Mouse (Mus musculus): ENCODE data around the gene Hmgxb4.

Gene Hmgxb4

DNA sequence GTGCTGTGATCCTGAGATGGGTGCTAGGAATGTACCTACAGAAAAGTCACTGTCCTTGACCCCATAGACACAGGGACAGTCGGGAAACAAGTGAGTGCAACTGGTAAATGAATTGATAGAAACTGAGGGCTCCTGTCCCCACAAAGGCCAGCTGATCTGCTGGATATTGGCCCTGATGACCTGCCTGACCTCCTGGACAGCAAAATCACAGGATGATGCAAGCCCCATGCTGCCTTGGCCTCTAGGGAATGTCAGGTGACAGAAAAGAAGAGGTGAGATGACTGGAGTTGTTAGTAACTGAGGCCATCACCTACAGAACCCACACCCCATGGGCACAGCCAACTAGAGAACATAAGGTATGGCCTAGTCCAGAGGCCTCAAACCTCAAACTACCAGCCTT lies 85.1 kb downstream of the Hmgxb4 start:
- DNase-seq, result no peak

DNA sequence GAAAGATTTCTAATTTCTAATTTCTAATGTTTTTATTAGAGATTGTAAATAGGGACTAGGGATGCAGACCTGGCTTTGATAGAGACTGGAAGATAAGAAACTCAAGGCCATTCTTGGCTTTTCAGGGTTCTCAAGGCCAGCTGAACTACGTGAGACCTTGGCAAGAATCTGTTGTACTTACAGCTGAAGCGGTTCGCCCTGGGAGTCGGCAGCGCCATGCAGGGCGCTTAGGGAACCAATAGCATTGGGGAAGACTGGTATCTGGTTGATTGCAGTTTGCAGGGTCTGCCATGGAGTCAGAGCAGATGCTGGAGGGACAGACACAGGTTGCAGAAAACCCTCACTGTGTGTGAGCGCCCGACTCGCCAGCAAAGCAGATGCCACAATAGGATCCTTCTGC lies 85.7 kb downstream of the Hmgxb4 start:
- no peak for DNase-seq
